Mouse (Mus musculus) lung, postnatal 0 days (tissue): ENCODE results near the gene Lamtor2.

ENCODE experiments used
- CTCF ChIP-seq: IDR thresholded peaks from 2 replicates; pipeline ENCODE4 v1.5.1; 2016; ENCODE audit warnings: antibody characterized with exemption, mild to moderate bottlenecking
- EP300 ChIP-seq: IDR thresholded peaks from 2 replicates; pipeline ENCODE4 v1.6.1; 2016; ENCODE audit warnings: antibody characterized with exemption, mild to moderate bottlenecking, control low read depth

DNA sequence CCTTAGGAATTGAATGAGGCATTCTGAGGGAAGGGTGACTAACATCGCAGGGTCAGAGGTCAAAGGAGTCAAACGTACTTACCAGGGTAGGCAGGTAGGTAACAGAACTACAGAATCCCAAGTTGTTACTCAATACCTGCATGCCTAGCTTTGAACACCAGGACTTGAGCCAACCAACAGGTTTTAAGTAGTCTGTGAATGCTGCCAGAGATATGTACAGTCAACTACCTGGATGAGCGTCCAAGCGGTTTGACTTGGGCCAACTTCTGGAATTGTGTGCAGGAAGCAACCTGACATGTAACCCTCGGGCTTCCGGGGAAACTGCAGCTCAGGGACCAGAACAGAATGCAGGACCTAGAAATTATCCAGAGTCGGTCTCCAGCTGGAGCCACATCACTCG lies 29.8 kb downstream of the Lamtor2 start:
- TF ChIP-seq CTCF, result no peak
- no peak for TF ChIP-seq EP300
